ENCODE assay signal across 22 mouse cellular contexts in the genomic region with DNA sequence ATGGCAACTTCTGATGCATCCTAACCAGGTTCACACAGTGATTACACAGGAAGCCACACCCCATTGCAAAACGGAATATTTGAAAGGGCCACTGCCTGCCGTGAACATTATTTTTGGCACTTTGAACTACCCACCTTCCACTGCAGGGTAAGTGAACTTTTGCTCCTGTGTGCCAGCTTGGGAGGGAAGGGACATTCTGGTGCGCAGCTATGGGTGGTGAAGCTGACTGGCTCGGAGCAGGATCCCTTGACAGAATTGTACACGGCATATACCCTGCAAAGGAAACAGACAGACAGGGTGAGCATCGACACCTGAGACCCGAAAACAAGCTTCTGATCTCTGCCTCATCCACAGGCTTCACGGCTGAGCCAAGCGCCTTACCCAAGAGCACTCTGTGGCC.
DNase-seq lines count a peak whose midpoint lies in the region; ATAC-seq and TF ChIP-seq lines count a peak whose summit lies in the region.
"Had no signal": no experiment of that assay in that cellular context is flagged by ENCODE, and none has a peak within 500 bp of the region (broad histone marks: within the 10 kb centered on the region; RNA-seq: fewer than 3 reads in every experiment).

No protein-coding gene starts in this region.

- WGBS in heart, embryonic 13.5 days = 55% methylated on average over 9 of the region's 9 CpGs
- 80% methylated on average over 9 of the region's 9 CpGs for WGBS in kidney, embryonic 14.5 days
- WGBS in kidney, postnatal 0 days = 75% methylated on average over 9 of the region's 9 CpGs

- no peak for ATAC-seq in heart, embryonic 13.5 days (ENCODE audit: extremely low read depth, insufficient number of reproducible peaks, low FRiP score, low TSS enrichment)
- 0 out of 2 replicates have a peak, but pooled peaks have one; percentile 24 for ATAC-seq in kidney, embryonic 14.5 days (ENCODE audit: low FRiP score, low TSS enrichment)
- ATAC-seq in kidney, postnatal 0 days (replicated peaks; ENCODE audit: low FRiP score, low read depth) = no peak
- ATAC-seq: forebrain, embryonic 16.5 days; intestine, embryonic 15.5 days had no signal

- H3K4me2 ChIP-seq in heart, embryonic 13.5 days = no peak overlapping the region
- no peak overlapping the region for H3K4me2 ChIP-seq in kidney, embryonic 14.5 days (replicated peaks; ENCODE audit: low read depth, low read length)
- H3K4me2 ChIP-seq in kidney, postnatal 0 days (ENCODE audit: low read length) = no peak overlapping the region
- H3K4me2 ChIP-seq: hindbrain, embryonic 14.5 days; intestine, embryonic 15.5 days; liver, embryonic 11.5 days; midbrain, embryonic 11.5 days had no signal

- H3K36me3 ChIP-seq in heart, embryonic 13.5 days = peaks cover 78% of the 10 kb centered on the region
- peaks cover 47% of the 10 kb centered on the region for H3K36me3 ChIP-seq in kidney, embryonic 14.5 days (ENCODE audit: control insufficient read depth, insufficient read depth, low read length)
- H3K36me3 ChIP-seq in kidney, postnatal 0 days (ENCODE audit: insufficient read depth, low read length) = peaks cover 45% of the 10 kb centered on the region

- H3K27ac ChIP-seq in heart, embryonic 13.5 days (replicated peaks) = peak overlapping the region; percentile 73
- no peak overlapping the region for H3K27ac ChIP-seq in kidney, embryonic 14.5 days (ENCODE audit: low read depth, low read length)
- peak overlapping the region; percentile 47; the same call in 1 of the 2 replicates for H3K27ac ChIP-seq in kidney, postnatal 0 days
- H3K27ac ChIP-seq: forebrain, embryonic 10.5 days; hindbrain, embryonic 14.5 days; intestine, embryonic 15.5 days; layer of hippocampus, adult 2 months; limb, embryonic 10.5 days had no signal

- peak overlapping the region; percentile 11; the same call in 1 of the 2 replicates for H3K9ac ChIP-seq in heart, embryonic 13.5 days
- no peak overlapping the region for H3K9ac ChIP-seq in kidney, embryonic 14.5 days (ENCODE audit: low read depth, low read length)
- H3K9ac ChIP-seq in kidney, postnatal 0 days (ENCODE audit: low read depth, low read length) = no peak overlapping the region
- H3K9ac ChIP-seq: hindbrain, embryonic 14.5 days; intestine, embryonic 15.5 days had no signal

- no peak for DNase-seq in heart, postnatal 36 days
- no peak for DNase-seq in kidney, adult 18-20 months
- DNase-seq in kidney, postnatal 0 days (ENCODE audit: low spot score) = no peak
- no peak for DNase-seq in thymus, postnatal 4 days
- DNase-seq in cerebellum, adult 9-10 months = no peak
- DNase-seq: adrenal gland, adult 8-10 months; cerebellum, adult 11-12 months; cerebellum, postnatal 14 days; gastrocnemius, postnatal 10 days; lung, adult 2 months; lung, postnatal 14 days; thymus, postnatal 14 days had no signal

- H3K4me1 ChIP-seq in heart, embryonic 13.5 days = peaks cover 53% of the 10 kb centered on the region
- no peaks in the 10 kb centered on the region for H3K4me1 ChIP-seq in kidney, embryonic 14.5 days (ENCODE audit: control insufficient read depth, insufficient read depth, low read length)
- H3K4me1 ChIP-seq in kidney, postnatal 0 days (replicated peaks; ENCODE audit: insufficient read depth, low read length) = no peaks in the 10 kb centered on the region
- H3K4me1 ChIP-seq: intestine, embryonic 15.5 days; limb, embryonic 10.5 days had no signal

- intact Hi-C loops in heart, postnatal 36 days (cut with DNase I) = no loop called here

- no peak for TF ChIP-seq CTCF in kidney, postnatal 0 days (IDR thresholded peaks at IDR 0.05; ENCODE audit: low read depth)

- no peaks in the 10 kb centered on the region for H3K27me3 ChIP-seq in heart, embryonic 13.5 days (replicated peaks)
- no peaks in the 10 kb centered on the region for H3K27me3 ChIP-seq in kidney, embryonic 14.5 days (ENCODE audit: control insufficient read depth, insufficient read depth, low read length)
- H3K27me3 ChIP-seq in kidney, postnatal 0 days (ENCODE audit: insufficient read depth, low read length) = no peaks in the 10 kb centered on the region
- H3K27me3 ChIP-seq: intestine, embryonic 15.5 days had no signal

- H3K4me3 ChIP-seq in heart, embryonic 13.5 days = no peak overlapping the region
- no peak overlapping the region for H3K4me3 ChIP-seq in kidney, embryonic 14.5 days (ENCODE audit: low read length)
- no peak overlapping the region for H3K4me3 ChIP-seq in kidney, postnatal 0 days (replicated peaks; ENCODE audit: low read depth, low read length)
- H3K4me3 ChIP-seq: forebrain, embryonic 10.5 days; intestine, embryonic 15.5 days; layer of hippocampus, adult 2 months; limb, embryonic 10.5 days had no signal

- H3K9me3 ChIP-seq in heart, embryonic 13.5 days = no peaks in the 10 kb centered on the region
- no peaks in the 10 kb centered on the region for H3K9me3 ChIP-seq in kidney, embryonic 14.5 days (ENCODE audit: control insufficient read depth, low read length)
- no peaks in the 10 kb centered on the region for H3K9me3 ChIP-seq in kidney, postnatal 0 days (replicated peaks; ENCODE audit: low read length)
- H3K9me3 ChIP-seq: forebrain, embryonic 10.5 days; intestine, embryonic 15.5 days; limb, embryonic 10.5 days had no signal
